Mouse (Mus musculus) T-helper 17 cell (primary cell): ENCODE measurements at regions not wholly inside any gene's neighbourhood (a gene's known extent, or its start where the extent isn't known, plus 50 kb on each side); places are given as distances from the start of the nearest gene placed in this dataset.

Source experiments
- in situ Hi-C, 2 experiments: fragments of 300-600 bp; cut with MboI, MseI; formaldehyde crosslinking; loops; 1 replicate in 1 of 2; 2 replicates in 1 of 2; pipeline ENCODE4 v1.15.1; 2025; ENCODE audit warnings: high pct_unique_total_duplicates in 2 of 2

DNA sequence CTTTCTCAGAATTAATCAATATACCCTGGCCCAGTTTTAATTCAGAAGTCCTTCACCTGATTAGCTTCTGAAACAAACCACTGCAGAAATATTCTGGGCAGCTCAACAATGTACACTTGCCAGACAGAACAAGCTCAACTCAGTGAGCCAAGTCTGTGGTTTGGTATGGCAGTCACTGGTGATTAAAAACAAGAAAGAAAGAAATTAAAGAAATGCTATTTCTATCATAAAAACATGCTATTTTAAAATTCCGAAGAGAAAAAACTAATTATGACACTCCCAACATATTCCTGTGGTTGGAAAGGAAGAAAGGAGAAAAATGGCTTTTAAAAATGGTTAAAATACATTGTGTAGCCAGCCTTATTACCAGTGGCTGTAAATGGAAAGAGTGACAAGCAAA is 332.1 kb upstream of the Rasgrp1 start:
- in situ Hi-C loops, result loop anchor here in 1 of 2 experiments (25.0 kb wide), 1 partner anchor 613 kb away; no protein-coding TSS in a partner anchor

DNA sequence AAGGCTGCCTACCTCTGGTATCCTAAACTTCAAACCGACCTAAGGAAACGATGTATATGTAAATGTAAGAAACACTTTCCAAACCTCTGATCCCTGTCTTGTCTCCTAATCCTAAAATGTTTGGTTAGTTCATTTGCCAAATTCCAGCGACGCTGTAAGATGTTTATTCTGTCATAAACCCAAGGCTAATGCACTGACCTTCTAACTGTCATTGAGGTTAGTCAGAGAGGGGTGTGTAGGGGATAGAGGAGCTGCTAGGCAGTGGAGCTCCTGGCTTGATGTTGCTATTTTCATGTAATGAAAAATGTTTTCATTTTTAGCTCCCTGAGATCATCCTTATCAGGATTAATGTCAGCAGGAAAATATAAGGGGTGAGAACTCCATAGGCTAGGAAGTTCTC is 335.8 kb upstream of the Rasgrp1 start:
- in situ Hi-C loops, result no loop called here

DNA sequence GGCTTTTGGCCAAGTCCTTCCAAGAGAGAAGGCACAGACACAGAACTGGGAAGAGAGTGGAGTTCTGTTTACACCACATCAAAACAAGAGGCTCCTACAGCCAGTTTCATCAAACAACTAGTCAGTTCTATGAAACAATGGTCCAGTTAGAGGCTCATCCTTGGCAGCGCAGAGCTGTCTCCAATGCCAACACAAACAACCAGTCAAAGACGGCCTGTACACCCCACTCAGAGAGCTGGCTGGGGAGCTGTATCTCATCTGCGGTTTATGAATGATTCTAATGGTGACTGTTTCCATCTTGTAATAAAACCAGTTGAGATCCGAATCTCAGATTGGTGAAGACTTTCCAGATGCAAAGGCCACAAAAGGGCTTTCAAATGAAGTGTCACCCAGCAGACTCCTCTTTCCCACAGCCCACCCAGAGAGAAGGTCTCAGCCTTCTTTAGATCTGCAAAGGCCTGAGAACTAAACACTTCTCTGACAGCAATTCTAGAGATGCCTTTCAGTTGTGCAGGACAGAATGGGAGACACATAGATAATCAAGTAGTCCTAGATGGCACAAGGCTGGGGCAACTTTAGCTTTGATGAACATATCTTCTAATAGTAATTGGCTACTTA is 343.1 kb upstream of the Rasgrp1 start:
- in situ Hi-C loops, result no loop called here

DNA sequence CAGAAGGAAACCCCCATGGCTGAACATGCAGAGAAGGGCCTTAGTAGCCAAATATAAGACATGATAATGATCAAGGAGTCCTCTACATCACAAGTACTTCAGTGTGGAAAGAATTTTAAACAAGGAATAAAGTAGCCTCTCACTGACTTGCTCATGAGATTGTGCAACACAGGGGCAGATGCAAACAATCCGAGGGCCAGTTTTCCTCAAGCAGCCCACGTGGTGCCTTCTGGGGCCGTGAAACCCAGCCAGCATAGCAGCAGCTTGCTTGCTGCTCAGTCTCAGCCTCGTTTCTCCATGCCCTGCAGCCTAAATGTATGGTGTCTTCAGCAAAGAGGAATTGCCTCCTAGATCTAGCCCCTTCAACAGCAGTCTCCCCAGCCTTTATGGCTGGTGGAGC is 350.7 kb upstream of the Rasgrp1 start:
- in situ Hi-C loops, result no loop called here

DNA sequence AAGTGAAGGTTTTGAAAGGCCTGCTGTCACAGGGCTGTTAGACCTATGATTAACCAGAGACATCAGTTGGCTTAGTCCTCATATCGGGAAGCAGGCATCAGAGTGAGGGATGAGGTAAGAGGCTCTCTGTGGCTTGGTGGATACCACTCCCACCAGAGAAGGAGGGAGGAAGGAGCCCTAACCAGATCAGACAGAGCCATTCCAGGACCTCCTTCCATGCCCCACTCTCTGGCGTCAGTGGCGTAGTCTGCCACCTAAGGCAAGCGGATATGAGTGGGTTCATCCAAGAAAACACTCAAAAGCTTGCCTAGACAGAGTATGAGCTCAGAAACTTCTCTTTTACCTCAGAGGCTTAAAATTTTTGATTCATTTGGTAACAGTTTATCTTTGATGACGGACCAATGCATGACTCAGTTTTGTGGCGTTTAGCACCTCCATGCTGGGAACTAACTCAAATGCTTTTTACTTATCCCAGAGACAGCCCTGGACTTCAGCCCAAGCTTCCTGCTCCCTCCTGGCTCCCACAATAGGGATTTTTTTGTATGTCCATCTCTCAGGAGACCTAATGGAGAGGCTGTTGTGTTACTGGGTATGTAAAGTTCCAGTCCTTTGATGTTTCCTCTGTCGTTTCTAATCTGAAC is 367.5 kb upstream of the Rasgrp1 start:
- in situ Hi-C loops, result no loop called here

DNA sequence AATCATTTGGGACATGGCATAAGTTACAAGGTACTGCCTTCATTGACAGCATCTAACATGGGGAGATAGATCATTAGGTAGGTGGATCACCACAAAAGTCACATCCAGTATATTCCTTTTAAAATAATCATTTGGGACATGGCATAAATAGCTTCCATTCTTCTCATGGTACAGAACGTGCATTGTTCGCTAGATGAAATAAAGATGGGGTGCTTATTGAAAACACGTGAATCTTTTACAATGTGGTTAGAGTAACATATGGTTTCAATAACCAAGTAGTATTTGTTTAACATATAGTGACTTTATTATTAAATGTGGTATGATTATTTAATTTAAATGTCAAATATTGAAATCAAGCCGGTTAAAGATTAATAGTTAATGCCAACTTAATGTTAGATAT is 381.3 kb upstream of the Rasgrp1 start:
- in situ Hi-C loops, result no loop called here

DNA sequence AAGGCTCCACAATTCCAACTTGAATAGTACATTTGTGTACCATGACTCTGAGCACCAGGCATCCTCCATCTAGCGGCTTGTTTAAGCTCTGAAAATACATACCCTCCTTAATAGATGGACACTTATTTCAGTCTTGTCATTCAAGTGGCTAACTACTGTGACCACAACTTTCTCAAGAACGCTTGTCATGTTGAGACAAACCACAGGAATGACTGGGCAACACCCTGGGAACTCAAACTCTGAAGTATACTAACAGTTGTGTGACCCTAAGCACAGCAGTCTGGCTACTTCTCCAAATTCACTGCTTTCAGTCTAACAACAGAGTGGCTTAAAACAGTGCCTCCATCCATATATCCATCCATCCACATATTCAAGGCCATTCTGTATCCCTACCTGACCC is 380.4 kb upstream of the Thbs1 start:
- in situ Hi-C loops, result loop anchor here in 1 of 2 experiments (10.0 kb wide), 1 partner anchor 1346 kb away; no protein-coding TSS in a partner anchor

DNA sequence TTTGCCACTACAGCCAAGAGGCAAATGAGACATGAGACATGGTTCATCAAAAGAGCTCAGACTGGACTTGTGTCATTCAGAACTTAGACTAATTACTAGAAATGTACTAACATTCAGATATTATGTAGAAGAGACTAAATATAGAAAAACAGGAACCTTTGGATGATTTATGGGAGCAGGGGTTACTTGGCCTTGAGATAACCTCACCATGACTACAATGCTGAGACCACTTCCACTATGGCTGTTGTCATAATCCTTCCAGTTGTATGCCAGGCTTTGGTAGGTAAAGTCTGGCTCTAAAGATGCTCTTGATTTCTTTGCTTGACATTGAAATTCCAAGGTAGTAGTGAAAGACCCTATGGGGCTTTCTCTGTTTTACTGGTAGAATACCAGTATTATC is 369.3 kb upstream of the Thbs1 start:
- in situ Hi-C loops, result no loop called here

DNA sequence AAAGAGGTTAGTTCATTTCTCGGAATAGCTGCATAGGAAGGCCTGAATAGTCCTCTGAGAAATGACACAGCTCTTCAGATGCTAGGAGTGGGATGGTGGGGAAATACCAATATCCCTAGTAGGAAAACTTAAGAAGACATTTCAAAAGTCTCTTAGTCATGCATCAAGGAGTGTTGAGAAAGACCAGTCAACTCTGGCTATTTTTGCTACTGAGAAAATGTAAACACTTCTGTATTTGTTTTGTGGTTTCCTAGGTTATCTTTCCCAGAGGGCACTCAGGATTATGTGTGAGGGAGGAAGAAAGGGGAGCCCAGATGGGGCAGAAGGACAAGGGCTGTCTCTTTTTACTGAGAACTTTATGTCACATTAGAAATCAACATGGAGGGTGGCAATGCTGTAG is 367.8 kb upstream of the Thbs1 start:
- in situ Hi-C loops, result no loop called here

DNA sequence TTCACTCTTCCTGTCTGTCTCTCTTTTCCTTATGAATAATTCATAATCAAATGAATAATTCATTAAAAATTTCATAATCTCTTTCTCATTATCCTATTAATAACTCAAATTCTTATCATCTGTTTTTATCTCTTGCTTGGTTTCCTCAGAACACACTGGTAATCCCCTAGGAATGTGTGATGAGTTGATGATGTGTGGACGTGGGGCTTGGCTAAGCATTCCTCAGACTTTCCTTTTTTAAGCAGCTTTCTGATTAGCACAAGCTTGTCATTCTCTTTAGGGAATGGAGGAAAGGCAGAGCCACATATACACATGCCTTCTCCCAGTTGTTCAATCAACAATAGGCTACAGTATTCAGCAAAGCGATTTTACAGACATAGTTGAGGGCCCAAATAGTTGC is 365.9 kb upstream of the Thbs1 start:
- in situ Hi-C loops, result no loop called here

DNA sequence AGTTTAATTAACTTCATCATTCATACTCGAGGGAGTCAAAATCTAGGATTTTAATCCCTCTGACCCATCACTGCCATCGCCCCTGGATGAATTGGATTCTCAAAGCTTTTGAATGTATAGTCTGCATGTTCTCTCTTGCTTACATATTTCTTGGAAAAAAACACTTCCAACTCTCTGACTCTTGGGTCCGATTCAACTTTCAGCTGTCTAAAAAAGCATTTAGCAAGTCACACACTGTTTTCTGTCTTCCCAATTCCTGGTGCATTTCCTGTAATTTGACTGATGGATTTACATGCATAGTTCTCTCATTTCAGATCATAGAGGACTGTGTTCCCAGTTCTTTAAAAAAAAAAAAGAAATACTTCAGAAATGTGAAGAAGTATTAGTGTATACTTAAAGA is 364.5 kb upstream of the Thbs1 start:
- in situ Hi-C loops, result no loop called here

DNA sequence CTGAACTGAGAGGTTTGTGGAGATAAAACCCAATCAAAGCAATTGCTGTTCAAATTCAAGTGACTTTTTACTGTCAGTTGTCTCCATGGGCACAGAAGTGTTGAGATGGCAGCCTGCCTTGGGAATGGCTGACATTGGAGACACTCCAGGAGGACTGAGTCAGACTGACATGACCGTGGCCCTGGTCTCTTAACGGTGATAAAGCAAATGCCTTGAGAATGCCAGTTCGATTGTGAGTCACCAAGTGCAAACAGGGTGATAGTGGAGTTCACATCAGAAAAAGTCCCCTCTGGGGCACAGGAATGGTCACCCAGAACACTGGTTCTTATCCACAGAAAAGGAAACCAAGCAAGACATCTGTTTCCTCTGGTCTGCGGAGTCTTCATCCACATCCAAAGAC is 362.8 kb upstream of the Thbs1 start:
- in situ Hi-C loops, result no loop called here

DNA sequence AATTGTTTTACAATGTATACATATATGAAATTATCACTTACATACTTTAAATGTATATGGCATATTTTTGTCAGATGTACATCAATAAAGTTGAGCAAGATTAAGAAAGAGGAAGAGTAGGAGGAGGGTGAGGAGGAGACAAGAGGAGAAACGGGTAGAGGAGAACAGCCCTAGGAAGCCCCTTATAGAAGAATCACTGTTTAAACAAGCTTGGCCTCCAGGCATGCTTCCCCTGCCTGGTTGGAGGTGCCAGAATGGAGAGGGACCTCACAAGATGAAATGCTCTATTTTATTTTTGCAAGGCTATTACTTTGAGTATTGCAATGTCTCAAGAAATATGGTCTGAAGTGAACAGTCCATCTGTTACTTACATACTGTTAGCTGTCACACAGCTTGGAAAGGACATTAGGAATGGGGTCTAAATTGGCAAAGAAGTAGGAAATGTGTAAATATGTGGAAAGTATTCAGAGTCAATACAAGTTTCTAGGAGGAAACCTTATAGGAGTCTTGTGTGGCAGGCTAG is 352.1 kb upstream of the Thbs1 start:
- in situ Hi-C loops, result no loop called here

DNA sequence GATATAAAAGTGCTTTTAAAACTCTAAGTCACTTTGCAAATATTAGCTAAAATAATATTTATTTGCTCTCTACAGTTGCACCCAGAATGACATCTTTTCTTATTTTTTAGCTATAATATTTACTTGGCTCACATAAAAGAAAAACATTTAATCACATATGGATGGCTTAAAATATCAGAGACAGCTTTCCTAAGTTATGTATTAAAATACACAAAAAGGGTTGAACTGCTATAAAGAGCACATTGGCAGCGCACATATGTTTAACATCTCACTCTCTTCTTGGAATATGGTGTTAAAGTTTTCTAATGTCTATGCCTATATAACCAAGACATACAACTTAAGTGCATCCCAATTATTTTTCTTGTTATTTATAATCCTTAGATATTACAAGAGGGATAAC is 348.0 kb upstream of the Thbs1 start:
- in situ Hi-C loops, result no loop called here

DNA sequence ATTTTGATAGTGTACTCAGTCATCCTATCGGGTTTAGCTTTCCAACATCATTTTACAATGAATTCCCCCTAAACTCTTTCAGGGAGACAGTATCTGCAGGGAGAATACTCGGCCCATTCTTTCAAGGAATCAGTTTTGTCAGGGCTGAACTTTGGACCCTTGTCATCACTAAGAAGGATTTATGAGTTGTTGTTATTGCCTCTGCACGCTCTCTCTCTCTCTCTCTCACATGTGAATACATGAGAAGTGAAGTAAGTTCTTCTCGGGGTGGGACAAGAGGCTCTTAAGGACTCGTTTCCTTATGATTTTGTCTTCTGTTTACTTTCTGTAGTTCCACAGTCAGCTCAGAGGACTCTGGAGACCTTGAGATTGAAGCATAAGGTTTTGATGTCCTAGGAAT is 346.1 kb upstream of the Thbs1 start:
- in situ Hi-C loops, result no loop called here

DNA sequence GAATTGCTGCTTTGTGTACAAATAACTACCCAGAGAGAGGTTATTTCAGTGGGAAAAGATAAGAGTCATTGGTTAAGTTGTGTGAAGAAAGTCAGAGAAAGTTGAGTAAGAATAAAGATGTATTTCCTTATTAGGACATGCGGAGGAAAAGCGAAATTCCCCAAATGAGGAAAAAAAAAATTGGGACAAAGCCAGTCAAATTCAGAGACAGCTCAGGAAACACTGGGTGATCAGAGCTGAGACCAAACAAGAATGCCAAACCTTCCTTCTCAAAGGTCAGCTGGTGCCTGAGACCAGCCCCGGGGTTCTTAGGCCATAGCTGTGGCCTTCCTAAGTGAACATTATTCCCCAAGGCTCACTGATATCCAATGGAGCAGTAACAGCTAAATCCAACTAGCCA is 345.2 kb upstream of the Thbs1 start:
- in situ Hi-C loops, result no loop called here

DNA sequence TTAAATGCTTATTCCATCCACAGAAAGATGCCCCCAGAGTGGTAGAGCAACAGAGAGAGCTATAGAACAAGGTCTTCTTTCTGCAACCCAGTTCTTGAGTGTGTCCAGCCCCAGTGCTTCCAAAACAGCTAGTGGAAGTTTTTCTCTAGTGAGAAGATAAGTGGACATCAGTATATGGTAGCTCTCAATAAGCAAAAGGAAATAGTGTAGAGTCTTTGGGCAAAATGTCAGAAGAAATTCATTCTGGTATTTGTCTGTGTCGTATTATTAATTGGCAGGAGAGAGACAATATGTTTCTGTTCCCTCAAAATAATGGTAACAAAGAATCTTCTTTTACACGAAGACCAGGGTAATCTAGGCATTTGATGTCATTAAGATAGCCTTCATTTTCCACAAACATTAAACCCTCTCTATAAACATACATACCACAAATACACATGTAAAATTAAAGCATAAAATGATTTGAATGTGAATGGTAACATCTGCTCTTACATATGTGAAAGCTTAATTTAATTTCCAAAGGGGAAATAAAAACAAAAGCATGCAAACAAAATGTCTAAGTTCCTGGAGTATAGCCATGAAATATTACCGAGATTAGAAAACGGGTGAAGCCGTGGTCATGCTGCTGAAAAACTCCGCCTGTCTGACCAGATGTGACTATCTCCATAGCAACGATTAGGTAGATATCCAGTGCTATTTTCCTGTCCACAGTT is 342.1 kb upstream of the Thbs1 start:
- in situ Hi-C loops, result no loop called here

DNA sequence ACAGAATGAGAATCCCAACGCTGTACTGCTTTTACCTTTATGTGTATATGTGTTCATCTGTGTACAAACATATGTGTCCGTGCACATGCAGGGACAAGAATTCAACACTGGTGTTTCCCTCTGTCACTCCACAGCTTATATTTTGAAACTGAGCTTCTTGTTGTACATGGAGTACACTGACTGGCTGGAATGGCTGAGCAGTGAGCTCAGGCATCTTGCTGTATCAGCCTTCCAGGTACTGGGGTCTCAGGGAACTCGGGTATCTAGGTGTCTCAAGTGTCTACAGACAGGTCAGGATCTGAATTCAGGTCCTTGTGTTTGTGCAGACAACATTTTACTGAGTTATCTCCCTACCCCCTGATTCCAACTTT is 341.6 kb upstream of the Thbs1 start:
- in situ Hi-C loops, result no loop called here

DNA sequence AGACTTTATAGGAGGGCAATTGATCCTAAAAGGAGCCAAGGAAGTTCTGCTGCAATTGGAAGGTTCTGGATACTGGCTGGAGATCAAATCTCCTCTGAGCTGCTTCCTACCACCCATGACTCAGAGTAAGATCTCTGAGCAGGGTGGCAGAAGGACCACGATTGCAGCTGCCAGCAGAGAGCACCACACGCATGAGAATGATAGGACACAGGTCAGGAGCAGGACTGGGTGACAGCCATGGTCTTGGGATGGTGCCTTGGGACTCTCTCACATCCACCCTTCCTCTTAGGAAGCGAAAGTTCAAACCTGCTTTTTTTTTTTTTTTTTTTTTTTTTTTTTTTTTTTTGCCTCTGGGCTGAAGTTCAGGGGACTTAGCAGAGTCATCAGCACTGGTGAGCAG is 331.4 kb upstream of the Thbs1 start:
- in situ Hi-C loops, result loop anchor here in 1 of 2 experiments (10.0 kb wide), 1 partner anchor 305 kb away; no protein-coding TSS in a partner anchor

DNA sequence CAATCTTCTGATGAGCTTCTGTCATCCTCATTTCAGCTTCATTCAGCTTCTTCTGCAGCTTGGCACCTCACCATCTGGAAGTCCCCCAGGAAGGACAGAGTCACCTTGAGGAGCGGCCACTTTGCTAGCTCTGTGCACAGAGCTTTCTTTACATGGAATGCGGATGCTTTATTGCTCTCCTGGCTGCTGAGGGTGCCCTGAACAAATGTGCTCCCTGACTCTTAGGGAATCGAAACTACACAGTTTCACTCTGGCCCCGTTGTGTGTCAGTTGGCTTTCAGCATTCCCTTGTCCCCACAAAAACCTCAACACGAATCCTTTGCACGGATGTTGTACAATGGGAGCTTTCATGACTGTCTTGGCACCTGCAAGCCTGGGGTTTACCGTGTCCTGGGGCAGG is 330.9 kb upstream of the Thbs1 start:
- in situ Hi-C loops, result loop anchor here in 1 of 2 experiments (10.0 kb wide), 1 partner anchor 304 kb away; no protein-coding TSS in a partner anchor

DNA sequence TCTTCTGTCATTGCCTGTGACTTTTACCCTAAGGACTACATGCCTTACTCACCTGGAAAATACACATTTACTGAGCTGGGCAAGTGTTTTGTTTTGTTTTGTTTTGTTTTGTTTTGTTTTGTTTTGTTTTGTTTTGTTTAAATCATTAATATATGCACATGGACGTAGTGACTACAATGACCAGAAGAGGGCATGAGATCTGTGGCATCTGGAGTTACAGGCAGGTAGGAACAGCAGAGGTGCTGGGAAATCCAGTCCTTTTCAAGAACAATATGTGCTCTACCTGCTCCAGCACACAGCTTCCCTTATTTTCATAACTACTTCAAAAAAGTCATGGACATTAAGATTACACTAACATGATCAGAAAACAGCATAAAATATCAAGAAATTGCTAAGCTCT is 324.4 kb upstream of the Thbs1 start:
- in situ Hi-C loops, result loop anchor here in 1 of 2 experiments (10.0 kb wide), 1 partner anchor 297 kb away; no protein-coding TSS in a partner anchor

DNA sequence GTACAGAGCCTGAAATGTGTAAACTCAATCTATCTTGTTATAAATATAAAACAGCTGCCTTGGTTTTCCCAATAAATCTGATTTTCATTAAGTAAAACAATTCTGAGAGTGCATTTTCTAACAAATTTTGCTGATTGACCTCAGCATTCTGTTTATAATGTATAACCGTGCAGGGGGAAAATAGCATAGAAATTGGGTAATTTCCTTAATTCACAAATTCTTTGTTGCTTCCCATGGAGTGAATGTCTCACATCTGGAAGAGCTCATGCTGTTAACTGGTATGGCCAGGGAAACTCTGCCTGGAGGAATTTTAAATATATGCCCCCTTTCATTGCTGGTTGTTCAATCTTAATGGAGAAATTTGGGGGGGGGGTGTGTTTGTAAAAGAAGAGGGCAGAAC is 317.4 kb upstream of the Thbs1 start:
- in situ Hi-C loops, result no loop called here
